Mouse (Mus musculus) bone marrow, adult 2 months (tissue): ENCODE measurements around the gene Xpo4.

Experiments used
- CTCF ChIP-seq: fragments of 200-500 bp; IDR thresholded peaks from 2 replicates; pipeline ENCODE4 v1.5.1; 2011; ENCODE audit warnings: low read length, control low read depth; ENCODE audit not compliant: control insufficient read depth, insufficient read depth
- POLR2A ChIP-seq: fragments of 200-500 bp; IDR thresholded peaks from 2 replicates; pipeline ENCODE4 v1.6.1; 2011; ENCODE audit warnings: low read depth, mild to moderate bottlenecking, control low read depth, low read length, borderline replicate concordance; ENCODE audit not compliant: control insufficient read depth

DNA sequence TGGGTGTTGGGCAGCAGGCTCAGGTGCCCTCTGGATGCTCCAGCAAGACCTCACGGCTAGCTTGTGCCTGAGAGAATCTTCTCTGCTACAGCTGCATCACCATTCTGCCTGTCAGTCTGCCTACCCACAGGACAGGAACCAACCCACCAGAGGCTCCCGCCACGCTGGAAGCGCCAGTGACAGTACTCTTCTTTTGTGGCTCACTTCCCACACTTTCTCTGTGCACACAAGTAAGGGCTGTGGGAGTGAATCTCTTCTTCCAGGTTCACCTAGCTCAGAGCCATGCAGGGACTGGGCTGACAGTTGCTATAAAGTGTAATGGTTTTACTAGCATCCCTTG is 41.5 kb upstream of the Xpo4 start:
- TF ChIP-seq POLR2A (no peak), CTCF (no peak)
